Mouse (Mus musculus) megakaryocyte, embryonic 14.5 days (primary cell): Measurements from ENCODE around the gene Gm20388. TPM values are rescaled to one million over a fixed set of nuclear protein-coding genes. Genes with fewer than 3 reads are reported as not detected.
"Not testable (repeated sequence)": the region's sequence is repeated elsewhere in the genome, so short reads cannot be mapped to it uniquely, and the experiment has no call there.

Experiments
- H3K27me3 ChIP-seq: replicated peaks from 2 replicates; pipeline ENCODE3; 2012; ENCODE audit warnings: inconsistent platforms
- H3K36me3 ChIP-seq: replicated peaks from 2 replicates; pipeline ENCODE3; 2012; ENCODE audit warnings: low read length, inconsistent platforms, mixed read lengths
- H3K4me1 ChIP-seq: 2 replicates; pipeline ENCODE4 v1.6.1; 2012; ENCODE audit warnings: inconsistent platforms
- H3K4me3 ChIP-seq: replicated peaks from 2 replicates; pipeline ENCODE3; 2012; ENCODE audit warnings: moderate library complexity, mild to moderate bottlenecking, inconsistent platforms
- H3K9me3 ChIP-seq: 2 replicates; pipeline ENCODE4 v1.6.1; 2012; ENCODE audit warnings: inconsistent platforms
- FLI1 ChIP-seq: IDR thresholded peaks from 2 replicates; pipeline ENCODE4 v1.6.1; 2012; ENCODE audit warnings: low read length, inconsistent platforms, mixed read lengths
- GATA1 ChIP-seq: IDR thresholded peaks from 3 replicates; pipeline ENCODE4 v1.6.1; 2012; ENCODE audit warnings: mixed read lengths, low read length, inconsistent platforms, borderline replicate concordance
- polyA plus RNA-seq: library from polyadenylated mRNA; stranded (reverse); fragments of >175 nt; gene quantifications from 2 replicates; pipeline ENCODE4 v1.2.3, GENCODE M21; 2012; ENCODE audit warnings: low replicate concordance; ENCODE audit not compliant: insufficient read depth

Gene Gm20388
- polyA plus RNA-seq, 1 experiment = 111 TPM

- Histone ChIP-seq H3K27me3 (no peaks in the 10 kb centered on the region), H3K36me3 (peaks cover 48% of the 10 kb centered on the region), H3K4me3 (peak overlapping the region; percentile 98), H3K4me1 (peaks cover 54% of the 10 kb centered on the region), H3K9me3 (no peaks in the 10 kb centered on the region)
- TF ChIP-seq FLI1 (no peak), GATA1 (no peak)
Measured at GRCm38 (mm10) chr8:121591178-121592066, 1680.8 kb downstream of the Gm20388 start.

GRCm38 (mm10) chr8:121593293-121593692 lies 1682.7 kb downstream of the Gm20388 start:
- peaks cover 64% of the 10 kb centered on the region for H3K36me3 ChIP-seq
- H3K27me3 ChIP-seq = no peaks in the 10 kb centered on the region
- H3K4me3 ChIP-seq = no peak overlapping the region
- H3K4me1 ChIP-seq = peaks cover 53% of the 10 kb centered on the region
- H3K9me3 ChIP-seq = no peaks in the 10 kb centered on the region
- TF ChIP-seq FLI1 (no peak), GATA1 (no peak)

DNA sequence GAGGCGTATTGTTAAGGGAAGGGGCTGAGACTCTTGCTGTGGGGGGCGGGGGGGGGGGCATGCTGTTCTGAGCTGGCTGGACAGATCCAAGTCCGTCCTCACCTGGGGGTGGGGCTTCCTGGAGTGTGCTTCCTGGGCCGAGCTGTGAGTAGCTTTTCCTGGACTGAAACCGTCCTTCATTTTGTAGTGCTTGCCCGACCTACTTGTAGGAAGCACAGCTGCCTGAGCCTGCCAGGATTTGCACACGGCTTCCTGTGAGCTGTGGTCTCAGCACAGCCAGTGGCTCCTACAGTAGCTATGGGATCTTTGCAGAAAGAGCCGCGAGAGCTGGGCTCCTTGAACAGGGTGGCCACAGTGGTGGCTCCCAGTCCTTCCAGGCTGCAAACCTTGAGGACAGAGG lies 1683.3 kb downstream of the Gm20388 start:
- H3K27me3 ChIP-seq = no peaks in the 10 kb centered on the region
- H3K4me1 ChIP-seq = peaks cover 47% of the 10 kb centered on the region
- H3K4me3 ChIP-seq = no peak overlapping the region
- TF ChIP-seq GATA1 (no peak), FLI1 (no peak)
- no peaks in the 10 kb centered on the region for H3K9me3 ChIP-seq
- peaks cover 68% of the 10 kb centered on the region for H3K36me3 ChIP-seq

DNA sequence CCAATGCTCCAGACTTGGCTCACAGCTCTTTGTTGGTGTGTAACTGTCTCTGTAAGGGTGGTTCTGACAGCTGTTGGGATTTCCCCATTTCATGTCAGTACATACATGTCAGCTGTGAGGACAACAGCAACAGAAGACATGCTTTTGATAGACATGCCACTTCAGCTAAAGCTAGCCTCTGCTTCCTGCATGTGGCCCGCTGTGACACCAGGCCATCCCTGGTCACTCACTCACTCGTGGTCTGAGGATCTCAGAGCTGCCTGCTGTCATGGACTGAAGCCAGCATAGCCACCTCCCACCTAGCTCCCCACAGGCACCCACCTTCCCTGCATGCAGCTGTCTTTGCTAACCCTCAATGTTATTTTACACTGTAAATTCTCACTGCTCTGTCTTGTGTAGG lies 1686.9 kb downstream of the Gm20388 start:
- Histone ChIP-seq H3K36me3 (peaks cover 69% of the 10 kb centered on the region), H3K4me1 (peaks cover 33% of the 10 kb centered on the region)
- not testable (repeated sequence) for H3K4me3 ChIP-seq, H3K9me3 ChIP-seq, H3K27me3 ChIP-seq

GRCm38 (mm10) chr8:121598190-121598589 lies 1687.5 kb downstream of the Gm20388 start:
- Histone ChIP-seq H3K9me3 (no peaks in the 10 kb centered on the region), H3K36me3 (peaks cover 62% of the 10 kb centered on the region), H3K4me3 (no peak overlapping the region), H3K27me3 (peaks cover 6% of the 10 kb centered on the region), H3K4me1 (peaks cover 31% of the 10 kb centered on the region)
- TF ChIP-seq FLI1 (no peak), GATA1 (no peak)

DNA sequence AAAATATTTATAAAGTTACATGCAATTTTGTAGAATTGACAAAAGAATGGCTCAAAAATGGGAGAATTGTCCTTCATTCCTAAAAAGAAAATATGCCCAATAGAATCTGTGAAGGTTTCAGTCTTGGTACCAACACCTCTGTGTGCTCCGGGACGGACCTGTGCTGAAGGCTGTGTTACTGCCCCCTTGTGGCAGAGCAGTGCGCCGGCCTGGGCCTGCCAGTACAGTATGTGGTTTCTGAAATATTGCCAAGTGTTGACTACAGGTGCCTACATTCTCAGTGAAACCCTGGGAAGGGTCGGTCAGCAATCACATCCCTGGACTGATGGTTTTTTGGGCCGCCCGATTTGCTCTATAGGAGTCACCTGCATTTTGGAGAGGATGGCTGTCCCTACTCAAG lies 1688.3 kb downstream of the Gm20388 start:
- TF ChIP-seq GATA1 (no peak), FLI1 (no peak)

DNA sequence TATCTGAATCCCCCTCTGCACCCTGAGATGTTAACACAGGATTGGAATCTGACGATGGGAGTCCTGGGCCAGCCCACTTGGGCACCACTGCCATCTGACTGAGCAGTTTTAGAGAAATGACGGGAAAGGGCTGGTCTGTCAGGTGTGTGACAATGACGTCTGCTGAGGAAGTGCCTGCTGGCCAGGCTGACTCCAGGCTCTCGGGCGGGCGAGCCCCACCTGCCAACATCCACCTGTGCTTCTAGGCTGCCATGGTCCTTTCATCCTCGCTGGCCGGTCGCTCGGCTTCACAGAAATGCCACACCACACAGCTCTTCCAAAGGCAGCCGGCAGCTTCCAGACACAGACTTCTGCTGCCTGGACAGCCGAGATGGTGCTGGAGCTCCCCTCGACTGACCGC lies 1689.2 kb downstream of the Gm20388 start:
- H3K4me1 ChIP-seq = peaks cover 16% of the 10 kb centered on the region
- H3K9me3 ChIP-seq = no peaks in the 10 kb centered on the region
- H3K36me3 ChIP-seq = peaks cover 46% of the 10 kb centered on the region
- peaks cover 17% of the 10 kb centered on the region for H3K27me3 ChIP-seq
- H3K4me3 ChIP-seq = no peak overlapping the region
- TF ChIP-seq GATA1 = no peak
- no peak for TF ChIP-seq FLI1

More for the DNA sequence above, 1688.3 kb downstream of the Gm20388 start:
- Histone ChIP-seq H3K36me3 (peaks cover 55% of the 10 kb centered on the region), H3K27me3 (peaks cover 8% of the 10 kb centered on the region), H3K9me3 (no peaks in the 10 kb centered on the region), H3K4me1 (peaks cover 24% of the 10 kb centered on the region), H3K4me3 (no peak overlapping the region)

DNA sequence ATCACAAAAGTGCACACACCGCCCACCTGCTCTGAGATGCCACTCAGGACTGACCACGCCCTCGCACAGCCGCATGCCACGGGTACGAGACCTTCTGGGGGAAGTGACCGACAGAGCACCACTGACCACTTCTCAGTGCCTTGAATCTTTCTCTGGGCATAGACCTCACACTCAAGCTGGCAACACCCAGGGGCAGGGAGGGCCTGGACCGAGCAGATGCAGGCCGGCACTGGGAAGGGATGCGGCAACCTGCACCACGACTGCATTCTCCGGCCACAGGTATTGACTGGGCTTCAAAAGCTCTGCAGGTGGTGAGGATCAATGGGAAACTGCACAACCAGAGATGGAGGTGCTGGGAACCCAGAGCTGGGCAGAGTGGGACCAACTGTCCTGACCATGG lies 1691.8 kb downstream of the Gm20388 start:
- peaks cover 27% of the 10 kb centered on the region for H3K27me3 ChIP-seq
- H3K9me3 ChIP-seq = no peaks in the 10 kb centered on the region
- no peak overlapping the region for H3K4me3 ChIP-seq
- peaks cover 24% of the 10 kb centered on the region for H3K36me3 ChIP-seq
- H3K4me1 ChIP-seq = peaks cover 19% of the 10 kb centered on the region
- TF ChIP-seq FLI1 (no peak), GATA1 (no peak)

- Histone ChIP-seq H3K36me3 (peaks cover 19% of the 10 kb centered on the region), H3K4me3 (no peak overlapping the region), H3K4me1 (peaks cover 19% of the 10 kb centered on the region), H3K27me3 (peaks cover 30% of the 10 kb centered on the region), H3K9me3 (no peaks in the 10 kb centered on the region)
- TF ChIP-seq GATA1 = no peak
- TF ChIP-seq FLI1 = no peak
Measured at GRCm38 (mm10) chr8:121602860-121603259, 1692.2 kb downstream of the Gm20388 start.

DNA sequence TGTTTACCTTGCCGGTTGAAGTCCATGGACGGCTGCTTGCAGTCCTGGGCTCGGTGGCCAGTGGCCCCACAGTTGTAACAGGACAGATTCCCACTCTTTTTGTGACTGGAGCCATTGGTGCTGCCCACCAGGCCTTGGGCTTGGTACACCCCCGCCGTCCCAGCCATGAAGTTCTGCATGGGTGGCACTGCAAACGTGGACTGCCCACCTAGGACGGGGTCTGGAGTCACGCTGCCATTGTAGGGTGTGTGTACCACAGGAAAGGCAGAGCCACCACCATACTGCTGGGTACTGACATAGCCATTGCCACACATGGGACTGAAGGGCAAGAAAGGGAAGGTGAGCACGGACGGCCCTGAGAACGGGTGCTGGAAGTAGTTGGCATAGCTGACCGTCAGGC lies 1693.2 kb downstream of the Gm20388 start:
- TF ChIP-seq FLI1 = no peak
- no peak for TF ChIP-seq GATA1
- H3K36me3 ChIP-seq = peaks cover 13% of the 10 kb centered on the region
- peak overlapping the region; percentile 46 for H3K4me3 ChIP-seq
- no peaks in the 10 kb centered on the region for H3K9me3 ChIP-seq
- H3K4me1 ChIP-seq = peaks cover 19% of the 10 kb centered on the region
- H3K27me3 ChIP-seq = peaks cover 37% of the 10 kb centered on the region

DNA sequence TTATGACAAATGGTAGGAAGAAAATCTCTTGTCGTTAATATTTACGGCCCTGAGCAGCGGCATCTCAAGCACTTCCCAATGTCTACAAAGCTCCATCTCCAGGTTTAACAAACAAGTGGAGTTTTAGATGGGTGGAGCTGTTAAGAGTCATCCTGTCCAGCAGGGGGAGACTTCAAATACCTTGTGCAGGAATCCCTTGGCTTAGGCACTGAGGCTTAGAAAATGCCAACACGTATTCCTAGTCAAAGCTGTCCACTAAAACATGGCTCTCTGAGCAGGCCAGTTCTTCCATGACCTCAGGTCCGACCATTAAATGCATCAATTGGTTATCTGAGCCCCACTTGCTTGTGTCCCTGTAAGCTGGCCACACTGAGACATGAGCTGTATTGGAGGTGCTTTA lies 1697.0 kb downstream of the Gm20388 start:
- Histone ChIP-seq H3K27me3 (peaks cover 66% of the 10 kb centered on the region), H3K36me3 (no peaks in the 10 kb centered on the region), H3K4me3 (no peak overlapping the region), H3K4me1 (peaks cover 5% of the 10 kb centered on the region), H3K9me3 (no peaks in the 10 kb centered on the region)
- TF ChIP-seq FLI1 = no peak
- TF ChIP-seq GATA1 = no peak
